Mouse (Mus musculus) CH12.LX (cell line): ENCODE measurements at regions not wholly inside any gene's neighbourhood (a gene's known extent, or its start where the extent isn't known, plus 50 kb on each side); places are given as distances from the start of the nearest gene placed in this dataset.

Source experiments
- DNase-seq: peaks from one replicate; pipeline ENCODE4 v3.0.0-alpha.2; 2013; ENCODE audit errors: extremely low read depth
- H3K27ac ChIP-seq: 2 replicates; pipeline ENCODE4 v1.5.1; 2012; ENCODE audit warnings: low read depth, mild to moderate bottlenecking, control low read depth, moderate library complexity; ENCODE audit not compliant: insufficient read depth
- H3K27me3 ChIP-seq: replicated peaks from 2 replicates; pipeline ENCODE3; 2012; ENCODE audit warnings: inconsistent platforms
- H3K36me3 ChIP-seq, 2 experiments: replicated peaks in 1 of 2; 2 replicates each; pipeline versions ENCODE3 to v1.6.1; 2012; ENCODE audit warnings: inconsistent platforms in 1 of 2, low read length in 1 of 2, mild to moderate bottlenecking in 1 of 2, mixed read lengths in 1 of 2, moderate library complexity in 1 of 2; ENCODE audit not compliant: control insufficient read depth in 1 of 2, insufficient read depth in 1 of 2
- H3K4me1 ChIP-seq, 2 experiments: 2 replicates each; pipeline ENCODE4 v1.6.1; 2012; ENCODE audit warnings: inconsistent platforms in 1 of 2, moderate library complexity in 1 of 2; ENCODE audit not compliant: insufficient read depth in 2 of 2, control insufficient read depth in 1 of 2
- H3K4me2 ChIP-seq: 2 replicates; pipeline ENCODE4 v1.6.1; 2012; ENCODE audit warnings: low read depth, mild to moderate bottlenecking, control low read depth; ENCODE audit not compliant: poor library complexity, insufficient read depth, severe bottlenecking
- H3K4me3 ChIP-seq, 3 experiments: fragments of 150-350 bp in 1 of 3; sonication (generic) in 1 of 3; replicated peaks in 1 of 3; 2 replicates each; pipeline versions ENCODE3 to v1.5.1; 2011 to 2012; ENCODE audit warnings: low read depth in 2 of 3, low read length in 2 of 3, mild to moderate bottlenecking in 2 of 3, moderate library complexity in 2 of 3, control low read depth in 1 of 3, improper control_type of control experiment in 1 of 3, inconsistent platforms in 1 of 3, mixed read lengths in 1 of 3; ENCODE audit not compliant: poor library complexity in 1 of 3
- H3K79me2 ChIP-seq: replicated peaks from 2 replicates; pipeline ENCODE4 v1.6.1; 2012; ENCODE audit warnings: mild to moderate bottlenecking, moderate library complexity; ENCODE audit not compliant: control insufficient read depth, poor library complexity, insufficient read depth, severe bottlenecking; ENCODE audit errors: extremely low read depth
- H3K9ac ChIP-seq: 2 replicates; pipeline ENCODE4 v1.6.1; 2012; ENCODE audit warnings: low read depth, mild to moderate bottlenecking, control low read depth, moderate library complexity; ENCODE audit not compliant: insufficient read depth
- H3K9me3 ChIP-seq: replicated peaks from 2 replicates; pipeline ENCODE3; 2012; ENCODE audit warnings: low read length, inconsistent platforms, mixed read lengths
- BHLHE40 ChIP-seq: IDR thresholded peaks from 2 replicates; pipeline ENCODE4 v1.6.1; 2011; ENCODE audit warnings: mild to moderate bottlenecking, low read depth, low read length, improper control_type of control experiment
- CHD1 ChIP-seq: IDR thresholded peaks from 2 replicates; pipeline ENCODE4 v1.6.1; 2012; ENCODE audit warnings: low read depth, low read length, improper control_type of control experiment, inconsistent platforms
- CTCF ChIP-seq, 2 experiments: IDR thresholded peaks in 1 of 2; conservative IDR thresholded peaks in 1 of 2; 2 replicates each; pipeline ENCODE4 v1.5.1; 2011 to 2012; ENCODE audit warnings: low read depth in 2 of 2, low read length in 2 of 2, improper control_type of control experiment in 1 of 2, inconsistent platforms in 1 of 2, mild to moderate bottlenecking in 1 of 2, moderate library complexity in 1 of 2
- ELF1 ChIP-seq: IDR thresholded peaks from 2 replicates; pipeline ENCODE4 v1.6.1; 2014; ENCODE audit warnings: low read depth, mild to moderate bottlenecking, inconsistent platforms, low read length, improper control_type of control experiment
- ETS1 ChIP-seq: conservative IDR thresholded peaks from 2 replicates; pipeline ENCODE4 v1.6.1; 2012; ENCODE audit warnings: low read depth, mild to moderate bottlenecking, inconsistent platforms, low read length, improper control_type of control experiment, moderate library complexity
- GABPA ChIP-seq: IDR thresholded peaks from 2 replicates; pipeline ENCODE4 v1.6.1; 2012; ENCODE audit warnings: low read depth, low read length, improper control_type of control experiment, inconsistent platforms; ENCODE audit not compliant: insufficient replicate concordance
- JUN ChIP-seq: IDR thresholded peaks from 2 replicates; pipeline ENCODE4 v1.6.1; 2011; ENCODE audit warnings: low read depth, mild to moderate bottlenecking, low read length, improper control_type of control experiment, moderate library complexity; ENCODE audit not compliant: insufficient read depth
- MAFK ChIP-seq: IDR thresholded peaks from 2 replicates; pipeline ENCODE4 v1.6.1; 2011; ENCODE audit warnings: low read length, improper control_type of control experiment; ENCODE audit not compliant: insufficient replicate concordance
- MXI1 ChIP-seq: IDR thresholded peaks from 2 replicates; pipeline ENCODE4 v1.6.1; 2011; ENCODE audit warnings: mild to moderate bottlenecking, low read depth, low read length, improper control_type of control experiment
- NELFE ChIP-seq: IDR thresholded peaks from 2 replicates; pipeline ENCODE4 v1.6.1; 2011; ENCODE audit warnings: low read depth, low read length, improper control_type of control experiment
- PAX5 ChIP-seq: IDR thresholded peaks from 2 replicates; pipeline ENCODE4 v1.6.1; 2012; ENCODE audit warnings: low read length, inconsistent platforms, mixed read lengths
- POLR2A ChIP-seq: IDR thresholded peaks from 2 replicates; pipeline ENCODE4 v1.6.1; 2011; ENCODE audit warnings: low read depth, mild to moderate bottlenecking, improper control_type of control experiment, low read length
- RAD21 ChIP-seq: IDR thresholded peaks from 2 replicates; pipeline ENCODE4 v1.6.1; 2011; ENCODE audit warnings: low read depth, mild to moderate bottlenecking, low read length, improper control_type of control experiment, moderate library complexity
- RCOR1 ChIP-seq: conservative IDR thresholded peaks from 2 replicates; pipeline ENCODE4 v1.6.1; 2012; ENCODE audit warnings: low read depth, mild to moderate bottlenecking, inconsistent platforms, low read length, improper control_type of control experiment
- SMC3 ChIP-seq: IDR thresholded peaks from 2 replicates; pipeline ENCODE4 v1.6.1; 2011; ENCODE audit warnings: low read depth, low read length, improper control_type of control experiment
- TBP ChIP-seq: conservative IDR thresholded peaks from 2 replicates; pipeline ENCODE4 v1.6.1; 2011; ENCODE audit warnings: low read depth, low read length, improper control_type of control experiment
- TCF12 ChIP-seq: IDR thresholded peaks from 2 replicates; pipeline ENCODE4 v1.6.1; 2014; ENCODE audit warnings: low read depth, mild to moderate bottlenecking, inconsistent platforms, low read length, improper control_type of control experiment
- USF1 ChIP-seq: IDR thresholded peaks from 2 replicates; pipeline ENCODE4 v1.6.1; 2014; ENCODE audit warnings: low read depth, mild to moderate bottlenecking, inconsistent platforms, low read length, improper control_type of control experiment
- USF2 ChIP-seq: conservative IDR thresholded peaks from 2 replicates; pipeline ENCODE4 v1.6.1; 2011; ENCODE audit warnings: low read depth, low read length, improper control_type of control experiment
- ZKSCAN1 ChIP-seq: IDR thresholded peaks from 2 replicates; pipeline ENCODE4 v1.6.1; 2012; ENCODE audit warnings: low read depth, inconsistent platforms, low read length, improper control_type of control experiment, borderline replicate concordance
- ZMIZ1 ChIP-seq: IDR thresholded peaks from 2 replicates; pipeline ENCODE4 v1.6.1; 2012; ENCODE audit warnings: low read depth, mild to moderate bottlenecking, inconsistent platforms, low read length, improper control_type of control experiment
- dilution Hi-C: fragments of 300-500 bp; cut with MboI; formaldehyde crosslinking; loops from 2 replicates; pipeline ENCODE4 v1.14.3; 2020; ENCODE audit warnings: low sequenced_read_pairs; ENCODE audit not compliant: extremely low pct_unique_long_range_greater_than_20kb, extremely low pct_ligation_motif_present
- in situ Hi-C: fragments of 300-500 bp; cut with MboI; formaldehyde crosslinking; loops from 3 replicates; pipeline ENCODE4 v1.14.3; 2019; ENCODE audit warnings: low sequenced_read_pairs, low pct_ligation_motif_present, low pct_unique_long_range_greater_than_20kb, mixed read lengths

GRCm38 (mm10) chr9:100166256-100166655, 290.3 kb upstream of the Sox14 start:
- TF ChIP-seq USF2 (no peak), ELF1 (no peak), PAX5 (no peak), TCF12 (no peak), ZKSCAN1 (no peak), ZMIZ1 (no peak), NELFE (no peak), MAFK (no peak), SMC3 (no peak), RCOR1 (no peak), MXI1 (no peak), BHLHE40 (no peak), CHD1 (no peak), JUN (no peak), POLR2A (no peak), CTCF (conservative IDR thresholded peaks at IDR 0.05 in 1 of 2, IDR thresholded peaks at IDR 0.05 in 1 of 2; ENCODE audit: low read depth in 2 of 2, low read length in 2 of 2) (no peak), GABPA (no peak), ETS1 (no peak), TBP (no peak), RAD21 (no peak)
- no peak overlapping the region for H3K4me2 ChIP-seq
- in situ Hi-C loops (no loop called here), dilution Hi-C loops (no loop called here)
- H3K27me3 ChIP-seq, result no peaks in the 10 kb centered on the region
- no peaks in the 10 kb centered on the region for H3K79me2 ChIP-seq
- H3K9me3 ChIP-seq, result peaks cover 37% of the 10 kb centered on the region
- no peak overlapping the region for H3K4me3 ChIP-seq
- H3K9ac ChIP-seq, result no peak overlapping the region
- H3K27ac ChIP-seq, result no peak overlapping the region
- H3K4me1 ChIP-seq, result no peaks in the 10 kb centered on the region
- no peaks in the 10 kb centered on the region for H3K36me3 ChIP-seq
- no peak for DNase-seq

- dilution Hi-C loops, result no loop called here
- Histone ChIP-seq H3K4me2 (no peak overlapping the region), H3K79me2 (no peaks in the 10 kb centered on the region), H3K9ac (no peak overlapping the region), H3K36me3 (no peaks in the 10 kb centered on the region), H3K27ac (no peak overlapping the region), H3K9me3 (peaks cover 41% of the 10 kb centered on the region), H3K27me3 (no peaks in the 10 kb centered on the region), H3K4me3 (no peak overlapping the region), H3K4me1 (no peaks in the 10 kb centered on the region)
- no peak for DNase-seq
- in situ Hi-C loops, result no loop called here
- no peak for TF ChIP-seq USF1
Measured at GRCm38 (mm10) chr9:100161961-100162360, 286.0 kb upstream of the Sox14 start.
